Mouse (Mus musculus): ENCODE measurements around the gene Smim4.

GRCm38 (mm10) chr14:31128101-31128825, 493 bp downstream of the Smim4 start:
- TF ChIP-seq CHD2 (IDR thresholded peaks at IDR 0.05; ENCODE audit: low read depth, low read length) (no peak), ZNF384 (IDR thresholded peaks at IDR 0.05; ENCODE audit: low read depth, low read length) (no peak)

Measured in ES-E14 (cell line).